Mouse (Mus musculus): ENCODE data around the gene Shisa2. TPM values are rescaled to one million over a fixed set of nuclear protein-coding genes. Genes with fewer than 3 reads are reported as not detected.

Shisa2 gene
- polyA plus RNA-seq, 1 experiment from 2014 or later = 8.6 TPM

GRCm38 (mm10) chr14:59656591-59656990 is 31.5 kb downstream of the Shisa2 start:
- no peaks in the 10 kb centered on the region for H3K9me3 ChIP-seq (replicated peaks)
- no peak overlapping the region for H3K4me2 ChIP-seq
- H3K27ac ChIP-seq = no peak overlapping the region
- H3K9ac ChIP-seq = no peak overlapping the region
- H3K27me3 ChIP-seq = no peaks in the 10 kb centered on the region
- H3K4me3 ChIP-seq = no peak overlapping the region
- no peak for ATAC-seq (replicated peaks; ENCODE audit: insufficient number of reproducible peaks, insufficient read depth, low FRiP score, low read depth)
- no peaks in the 10 kb centered on the region for H3K36me3 ChIP-seq
- H3K4me1 ChIP-seq (replicated peaks) = no peaks in the 10 kb centered on the region
- WGBS = 54% methylated on average over 6 of the region's 6 CpGs

DNA sequence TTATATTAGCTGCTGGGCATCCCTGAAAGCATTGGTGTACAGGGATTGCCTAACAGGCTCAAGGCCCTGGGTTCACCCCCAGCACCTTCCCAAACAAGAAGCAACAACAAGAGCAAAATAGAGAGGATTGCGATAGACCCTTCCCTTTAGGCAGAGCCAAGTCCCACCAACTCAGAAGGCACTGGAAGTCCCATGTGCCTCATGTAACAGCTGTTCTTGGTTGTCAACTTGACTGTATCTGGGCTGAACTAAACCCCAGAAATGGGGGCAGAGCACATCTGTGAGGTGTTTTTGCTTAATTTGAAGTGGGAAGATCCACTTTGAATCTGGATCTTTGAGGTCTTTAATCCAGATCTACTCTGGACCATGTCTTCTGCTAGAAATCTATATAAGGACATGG is 32.0 kb downstream of the Shisa2 start:
- Histone ChIP-seq H3K27me3 (no peaks in the 10 kb centered on the region), H3K27ac (no peak overlapping the region), H3K36me3 (no peaks in the 10 kb centered on the region), H3K9ac (no peak overlapping the region), H3K9me3 (replicated peaks) (no peaks in the 10 kb centered on the region), H3K4me2 (no peak overlapping the region), H3K4me1 (replicated peaks) (no peaks in the 10 kb centered on the region), H3K4me3 (no peak overlapping the region)
- WGBS = 93% methylated on average over 1 of the region's 1 CpGs
- no peak for ATAC-seq (replicated peaks; ENCODE audit: insufficient number of reproducible peaks, insufficient read depth, low FRiP score, low read depth)

- WGBS = 80% methylated on average over 6 of the region's 6 CpGs
- H3K9ac ChIP-seq = no peak overlapping the region
- peaks cover 2% of the 10 kb centered on the region; the same call in 1 of the 2 replicates for H3K4me1 ChIP-seq (replicated peaks)
- no peak for ATAC-seq (replicated peaks; ENCODE audit: insufficient number of reproducible peaks, insufficient read depth, low FRiP score, low read depth)
- H3K9me3 ChIP-seq (replicated peaks) = no peaks in the 10 kb centered on the region
- H3K4me2 ChIP-seq = no peak overlapping the region
- no peak overlapping the region for H3K27ac ChIP-seq
- H3K36me3 ChIP-seq = no peaks in the 10 kb centered on the region
- no peak overlapping the region for H3K4me3 ChIP-seq
- no peaks in the 10 kb centered on the region for H3K27me3 ChIP-seq
Measured at GRCm38 (mm10) chr14:59672893-59673515, 47.9 kb downstream of the Shisa2 start.

DNA sequence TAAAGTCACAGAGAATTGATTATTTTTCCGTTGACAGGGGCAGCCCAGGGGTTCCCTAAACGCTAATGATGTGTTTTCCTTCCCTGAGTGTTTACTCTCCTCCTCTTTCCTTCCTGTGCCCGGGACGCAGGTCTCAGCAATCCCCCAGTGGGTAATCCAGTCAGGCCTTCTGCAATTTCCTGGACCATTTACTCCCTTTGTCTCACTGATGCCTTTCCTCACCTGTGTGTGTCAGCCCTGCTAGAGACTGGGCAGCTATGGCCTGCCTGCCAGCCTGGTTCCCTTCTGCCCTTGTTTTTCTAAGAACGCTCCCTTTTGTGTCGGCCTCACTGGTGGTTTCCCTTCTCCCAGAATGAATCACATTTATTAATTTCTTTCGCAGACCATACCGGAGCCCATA is 49.4 kb downstream of the Shisa2 start:
- H3K4me1 ChIP-seq (replicated peaks) = peaks cover 2% of the 10 kb centered on the region; the same call in 1 of the 2 replicates
- H3K9me3 ChIP-seq (replicated peaks) = no peaks in the 10 kb centered on the region
- WGBS = 36% methylated on average over 8 of the region's 8 CpGs
- no peak overlapping the region for H3K27ac ChIP-seq
- no peak overlapping the region for H3K4me2 ChIP-seq
- no peak overlapping the region for H3K4me3 ChIP-seq
- no peaks in the 10 kb centered on the region for H3K36me3 ChIP-seq
- no peak for ATAC-seq (replicated peaks; ENCODE audit: insufficient number of reproducible peaks, insufficient read depth, low FRiP score, low read depth)
- H3K9ac ChIP-seq = no peak overlapping the region
- H3K27me3 ChIP-seq = no peaks in the 10 kb centered on the region

DNA sequence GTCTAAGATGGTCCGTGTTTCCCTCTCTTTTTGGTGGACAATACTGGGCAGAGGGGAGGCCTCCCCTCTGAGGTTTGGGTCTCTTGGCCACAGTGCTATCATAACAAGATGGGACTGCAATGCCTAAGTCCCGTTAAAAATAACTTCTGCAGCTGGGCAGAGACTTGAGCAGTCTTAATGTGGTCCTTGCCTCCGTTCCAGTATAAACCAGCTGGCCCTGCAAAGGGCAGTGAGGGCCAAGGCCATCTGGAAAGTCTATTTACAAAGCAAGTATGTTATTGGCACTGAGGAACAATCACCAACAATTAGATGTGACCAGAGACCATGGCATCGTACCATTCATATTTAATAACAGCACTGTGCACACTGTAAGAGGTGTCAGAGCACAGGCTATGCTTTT is 50.2 kb downstream of the Shisa2 start:
- H3K9me3 ChIP-seq (replicated peaks) = no peaks in the 10 kb centered on the region
- H3K27me3 ChIP-seq = no peaks in the 10 kb centered on the region
- H3K4me3 ChIP-seq = no peak overlapping the region
- 69% methylated on average over 4 of the region's 4 CpGs for WGBS
- no peaks in the 10 kb centered on the region for H3K36me3 ChIP-seq
- H3K9ac ChIP-seq = no peak overlapping the region
- ATAC-seq (replicated peaks; ENCODE audit: insufficient number of reproducible peaks, insufficient read depth, low FRiP score, low read depth) = no peak
- no peak overlapping the region for H3K4me2 ChIP-seq
- peaks cover 2% of the 10 kb centered on the region; the same call in 1 of the 2 replicates for H3K4me1 ChIP-seq (replicated peaks)
- H3K27ac ChIP-seq = no peak overlapping the region

DNA sequence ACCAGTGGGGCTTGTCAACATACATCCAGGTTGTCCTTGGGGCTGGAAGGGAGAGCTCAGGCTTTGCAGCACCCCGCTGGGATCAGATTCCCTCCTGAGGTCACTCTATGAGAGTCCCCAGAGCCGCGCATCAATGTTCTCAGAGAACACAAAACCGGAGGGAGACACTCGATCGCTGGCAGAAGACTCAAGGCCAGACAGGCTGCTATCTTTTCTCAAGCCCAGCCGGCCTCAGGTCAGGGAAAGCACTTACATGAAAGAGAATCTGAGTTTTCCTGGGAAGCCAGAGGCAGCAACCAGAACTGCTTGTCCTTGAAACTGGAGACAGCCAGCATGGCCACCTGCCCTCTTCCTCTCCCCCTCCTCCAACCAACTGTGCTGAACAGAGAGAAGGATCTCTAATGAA is 52.5 kb downstream of the Shisa2 start:
- H3K36me3 ChIP-seq = no peaks in the 10 kb centered on the region
- no peaks in the 10 kb centered on the region for H3K9me3 ChIP-seq (replicated peaks)
- ATAC-seq (replicated peaks; ENCODE audit: insufficient number of reproducible peaks, insufficient read depth, low FRiP score, low read depth) = no peak
- H3K4me2 ChIP-seq = no peak overlapping the region
- H3K4me3 ChIP-seq = no peak overlapping the region
- 50% methylated on average over 7 of the region's 7 CpGs for WGBS
- peaks cover 2% of the 10 kb centered on the region; the same call in 1 of the 2 replicates for H3K4me1 ChIP-seq (replicated peaks)
- H3K27me3 ChIP-seq = no peaks in the 10 kb centered on the region
- no peak overlapping the region for H3K9ac ChIP-seq
- no peak overlapping the region for H3K27ac ChIP-seq

Other genes with a start within 250 kb of the Shisa2 start
- 0.25 and 0.28 TPM in 2 replicates for gene Phf11c, start 229.9 kb upstream of the Shisa2 start, polyA plus RNA-seq (2015; fragmentation: Nextera tagmentation; extraction: Ambion mirVana)
- gene Setdb2, start 184.4 kb upstream of the Shisa2 start, polyA plus RNA-seq (2015; fragmentation: Nextera tagmentation; extraction: Ambion mirVana) = 4.5 and 7.7 TPM in 2 replicates
- gene Cab39l, start 184.3 kb upstream of the Shisa2 start, polyA plus RNA-seq (2015; fragmentation: Nextera tagmentation; extraction: Ambion mirVana) = 23.0 and 23.1 TPM in 2 replicates
- 29.9 and 33.0 TPM in 2 replicates for gene Cdadc1, start 27.3 kb upstream of the Shisa2 start, polyA plus RNA-seq (2015; fragmentation: Nextera tagmentation; extraction: Ambion mirVana)

Measured in heart, embryonic 15.5 days (tissue).